Mouse (Mus musculus) thymus, postnatal 36 days (tissue): ENCODE measurements around the gene Olfr955.

ENCODE experiments used
- DNase-seq, 2 experiments: peaks; one replicate each; pipeline ENCODE4 v3.0.0; 2022; ENCODE audit warnings: mixed read lengths in 2 of 2

Olfr955 gene

DNA sequence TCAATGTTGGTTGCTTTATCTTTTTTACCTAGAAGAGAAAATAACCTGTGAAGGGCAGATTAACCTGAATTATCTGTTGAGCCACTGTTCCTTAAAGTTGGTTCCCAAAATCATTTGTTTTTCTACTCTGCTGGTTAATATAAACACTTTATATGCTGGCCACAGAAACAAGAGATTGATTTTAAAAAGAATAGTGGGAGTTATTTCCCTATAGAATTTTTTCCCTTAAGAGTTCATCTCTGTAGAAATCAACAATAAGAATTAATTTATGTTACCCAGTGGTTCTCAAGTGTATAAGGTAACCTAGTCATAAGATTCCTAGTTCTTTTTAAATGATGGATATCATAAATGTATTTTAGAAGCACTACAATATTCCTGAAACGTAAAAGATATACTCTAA lies at the start of gene Olfr955:
Gene Olfr955, minus strand, starts transcription at position 101 of the 400 bp plus-strand sequence.
- no peak for DNase-seq

DNA sequence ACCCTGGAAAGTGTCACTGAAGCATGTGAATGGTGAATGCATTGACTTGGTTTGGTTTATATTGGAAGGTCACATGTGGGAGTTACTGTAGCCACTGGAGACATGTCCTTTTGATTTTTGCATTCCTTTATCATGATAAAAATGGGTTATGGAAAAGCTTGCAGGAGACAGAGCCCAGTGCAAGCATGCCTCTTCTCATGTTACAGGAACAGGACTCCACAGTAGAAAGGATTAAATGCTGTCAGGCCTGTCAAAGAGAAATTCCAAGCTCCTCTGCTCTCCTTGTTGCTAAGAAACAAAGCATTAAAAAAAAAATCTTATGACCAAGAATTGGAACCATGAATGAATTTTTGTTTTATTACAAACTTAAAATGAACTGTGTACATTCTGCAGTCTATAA lies 46.9 kb upstream of the Olfr955 start:
- no peak for DNase-seq

DNA sequence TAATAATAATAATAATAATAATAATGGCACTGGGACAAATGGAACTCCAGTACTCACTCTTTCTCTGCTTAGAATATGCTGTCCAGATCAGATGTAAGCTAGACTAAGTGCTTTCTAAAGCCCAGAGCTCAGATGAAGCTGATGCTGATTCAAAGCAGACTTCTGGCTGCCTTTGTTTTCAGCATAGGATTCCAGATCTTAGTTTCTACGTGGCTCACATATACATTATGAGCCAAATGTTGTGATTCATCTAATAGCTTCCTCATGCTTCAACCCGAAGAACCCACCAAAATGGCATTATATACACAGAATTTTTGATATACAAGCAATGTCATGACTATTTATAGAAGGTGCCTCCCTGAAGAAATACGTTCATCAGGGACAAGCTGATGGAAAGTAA lies 43.8 kb upstream of the Olfr955 start, which contains the start of gene Olfr957:
Gene Olfr957, minus strand, starts transcription at position 279 of the 400 bp plus-strand sequence.
- DNase-seq: no peak

DNA sequence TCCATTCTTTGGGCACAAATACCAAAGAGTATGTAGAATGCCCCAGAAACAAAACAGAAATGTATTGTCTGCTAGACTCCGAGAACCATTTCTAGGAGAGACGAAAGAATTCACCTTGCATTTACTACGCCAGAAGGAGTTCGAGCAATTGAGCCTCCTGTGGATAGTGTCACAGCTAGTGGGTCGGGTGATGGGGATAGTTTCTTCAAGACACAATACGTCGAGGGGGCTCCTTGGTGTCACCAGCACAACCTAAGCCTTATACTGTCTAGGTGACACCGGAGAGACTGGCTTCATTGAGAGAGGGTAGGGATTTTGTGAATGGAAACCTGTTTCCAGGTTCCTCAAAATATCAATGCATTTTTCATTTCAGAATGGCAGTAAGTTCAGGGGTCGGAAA lies 37.7 kb upstream of the Olfr955 start:
- DNase-seq: no peak

DNA sequence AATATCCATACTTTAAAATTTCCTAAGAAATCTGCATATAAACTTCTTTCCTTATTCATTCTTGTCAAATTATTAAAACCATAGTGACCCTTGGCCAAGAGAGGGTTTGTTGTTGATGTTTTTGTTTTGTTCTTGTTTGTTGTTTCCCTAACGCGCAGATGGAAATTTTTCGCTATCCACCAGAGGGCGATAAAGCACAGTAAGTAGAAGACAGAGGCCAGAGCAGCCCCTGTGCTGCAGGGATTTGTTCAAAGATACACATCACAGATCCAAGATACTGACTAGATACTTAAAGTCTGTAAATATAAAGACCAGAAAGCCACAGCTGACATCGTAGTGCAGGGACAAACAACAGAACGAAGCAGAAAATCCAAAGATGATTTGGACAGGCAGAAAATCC lies 37.3 kb upstream of the Olfr955 start:
- DNase-seq: no peak

DNA sequence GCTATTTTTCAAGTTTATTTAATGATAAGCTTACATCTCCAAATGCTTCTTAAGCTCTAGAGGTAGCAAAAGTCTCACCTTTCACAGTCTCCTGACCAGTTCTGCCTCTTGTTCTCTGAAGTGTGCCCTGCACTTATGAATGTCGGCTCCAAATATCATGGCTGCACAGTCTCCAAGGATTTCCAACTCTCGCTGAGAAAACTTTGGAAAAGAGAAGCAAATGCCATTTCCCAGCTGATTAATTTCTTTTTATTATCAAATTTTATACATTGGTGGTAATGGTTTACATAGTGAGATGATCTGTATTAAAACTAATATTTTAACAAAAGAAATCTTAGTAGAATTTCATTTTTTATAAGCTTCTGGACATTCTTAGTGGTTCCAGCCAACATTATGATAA lies 22.2 kb upstream of the Olfr955 start, which contains the start of gene Olfr44:
Gene Olfr44, minus strand, starts transcription at position 101 of the 400 bp plus-strand sequence.
- no peak for DNase-seq

DNA sequence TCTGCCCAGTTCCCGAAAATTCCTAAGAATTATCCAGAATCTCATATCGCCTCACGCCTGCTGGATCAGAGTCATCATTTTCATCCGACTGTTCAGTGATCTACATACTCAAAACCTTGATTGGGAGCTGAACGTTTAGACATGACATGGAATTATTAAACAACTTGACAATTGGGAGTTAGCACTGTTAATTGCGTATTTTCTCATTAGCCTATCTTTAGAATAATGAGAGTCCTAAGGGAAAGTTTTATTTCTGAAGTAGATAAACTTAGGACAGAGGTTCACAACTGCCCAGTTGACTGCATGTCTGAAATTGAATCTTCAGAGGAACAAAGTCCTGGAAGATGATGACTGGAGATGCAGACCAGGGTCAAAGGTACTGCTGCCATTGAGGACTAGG lies 15.3 kb downstream of the Olfr955 start, which contains the start of gene Olfr954:
Gene Olfr954, plus strand, starts transcription at position 301 of the 400 bp plus-strand sequence.
- DNase-seq: no peak

DNA sequence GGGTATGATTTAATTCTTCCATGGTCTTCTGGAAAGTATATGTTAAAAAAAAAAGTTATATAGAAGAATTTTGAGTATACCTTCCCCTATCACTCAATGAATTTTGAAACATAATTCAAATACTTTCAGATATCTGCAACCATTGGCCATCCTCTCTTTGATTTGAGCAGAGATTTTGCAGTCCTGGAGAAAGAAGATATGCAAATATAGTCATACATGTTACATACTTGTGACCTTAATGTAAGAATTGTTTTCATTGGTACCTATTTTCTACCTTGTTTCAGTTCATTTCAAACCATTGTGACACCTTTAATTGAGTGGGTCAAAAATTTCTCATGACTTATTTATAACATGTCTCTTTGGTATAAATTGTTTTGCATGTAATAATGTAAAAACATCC lies 44.7 kb downstream of the Olfr955 start, which contains the start of gene Olfr952:
Gene Olfr952, minus strand, starts transcription at position 101 of the 400 bp plus-strand sequence.
- no peak for DNase-seq
